Mouse (Mus musculus) erythroblast, embryonic 14.5 days (primary cell): ENCODE results near the gene Lamtor2.

Experiments
- GATA1 ChIP-seq: IDR thresholded peaks from 2 replicates; pipeline ENCODE4 v1.6.1; 2012; ENCODE audit warnings: low read length, inconsistent platforms, mixed read lengths
- TAL1 ChIP-seq: IDR thresholded peaks from 3 replicates; pipeline ENCODE4 v1.6.1; 2012; ENCODE audit warnings: low read length, inconsistent platforms, mixed read lengths

DNA sequence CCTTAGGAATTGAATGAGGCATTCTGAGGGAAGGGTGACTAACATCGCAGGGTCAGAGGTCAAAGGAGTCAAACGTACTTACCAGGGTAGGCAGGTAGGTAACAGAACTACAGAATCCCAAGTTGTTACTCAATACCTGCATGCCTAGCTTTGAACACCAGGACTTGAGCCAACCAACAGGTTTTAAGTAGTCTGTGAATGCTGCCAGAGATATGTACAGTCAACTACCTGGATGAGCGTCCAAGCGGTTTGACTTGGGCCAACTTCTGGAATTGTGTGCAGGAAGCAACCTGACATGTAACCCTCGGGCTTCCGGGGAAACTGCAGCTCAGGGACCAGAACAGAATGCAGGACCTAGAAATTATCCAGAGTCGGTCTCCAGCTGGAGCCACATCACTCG lies 29.8 kb downstream of the Lamtor2 start:
- TF ChIP-seq GATA1 (no peak), TAL1 (no peak)
